In genomic region chr9:52181419-52181818, GRCm38 (mm10) we compare ENCODE assay signal across 28 mouse cellular contexts. TPM values are rescaled to one million over a fixed set of nuclear protein-coding genes. Genes with fewer than 3 reads are reported as not detected.
DNase-seq lines count a peak whose midpoint lies in the region; ATAC-seq and TF ChIP-seq lines count a peak whose summit lies in the region.
"Had no signal": no experiment of that assay in that cellular context is flagged by ENCODE, and none has a peak within 500 bp of the region (broad histone marks: within the 10 kb centered on the region; RNA-seq: fewer than 3 reads in every experiment).

No protein-coding gene starts in this region.

- CTCF ChIA-PET in Patski (lab: Charles Lee), result interaction anchor here (1.1 kb wide), 1 partner anchor 11 kb away, joined by 4 read pairs; no protein-coding TSS in a partner anchor

- H3K27ac ChIP-seq in midbrain, embryonic 13.5 days, result no peak overlapping the region
- H3K27ac ChIP-seq: gastrocnemius, adult 2 months; heart, adult 2 months; hindbrain, embryonic 13.5 days; limb, embryonic 12.5 days; liver, embryonic 15.5 days; neural tube, embryonic 13.5 days; stomach, embryonic 15.5 days had no signal

- in situ Hi-C loops in Patski (cut with MboI; ENCODE audit: low pct_unique_long_range_greater_than_20kb), result no loop called here

- POLR2A ChIA-PET in Patski (lab: Charles Lee), result interaction anchor here (1.2 to 1.4 kb wide), 2 partner anchors 11 to 94 kb away, joined by 3 to 4 read pairs; no protein-coding TSS in a partner anchor

- no peaks in the 10 kb centered on the region for H3K4me1 ChIP-seq in midbrain, embryonic 13.5 days (replicated peaks)
- H3K4me1 ChIP-seq: heart, embryonic 12.5 days; hindbrain, embryonic 13.5 days; limb, embryonic 12.5 days; liver, embryonic 15.5 days; neural tube, embryonic 13.5 days; stomach, embryonic 15.5 days had no signal

- no peak for TF ChIP-seq CTCF in Patski (IDR thresholded peaks at IDR 0.05)

- peak; percentile 75 for DNase-seq in kidney, adult 9 months
- no peak for DNase-seq in kidney, adult 18-20 months
- peak; percentile 23 for DNase-seq in A20 (ENCODE audit: low read depth, low spot score)
- DNase-seq in Patski (ENCODE audit: low read depth, low spot score), result no peak
- peak; percentile 48 for DNase-seq in splenic B cell, adult 2 months (ENCODE audit: low read depth, low spot score)
- DNase-seq in left cerebral cortex, adult 8-10 months (ENCODE audit: low spot score in 2 of 2), result no peak
- DNase-seq: adrenal gland, postnatal 14 days; B cell, adult 2 months; cerebellum, adult 11 months; cerebellum, adult 9-10 months; gastrocnemius, adult 2 months; gastrocnemius, postnatal 36 days; heart, adult 2 months; heart, postnatal 4 days; lung, embryonic 14.5 days; lung, postnatal 14 days; thymus, postnatal 14 days had no signal

- H3K9ac ChIP-seq in midbrain, embryonic 13.5 days (replicated peaks), result no peak overlapping the region
- H3K9ac ChIP-seq: heart, embryonic 12.5 days; hindbrain, embryonic 13.5 days; limb, embryonic 12.5 days; liver, embryonic 15.5 days; lung, embryonic 14.5 days; neural tube, embryonic 13.5 days; stomach, embryonic 15.5 days had no signal

- peak; percentile 65 for ATAC-seq in Patski
- no peak for ATAC-seq in midbrain, embryonic 13.5 days
- ATAC-seq: forebrain, embryonic 16.5 days; intestine, embryonic 16.5 days had no signal

- no peaks in the 10 kb centered on the region for H3K36me3 ChIP-seq in splenic B cell, adult 2 months (ENCODE audit: control insufficient read depth, insufficient read depth, low read length, poor library complexity, severe bottlenecking)
- H3K36me3 ChIP-seq in midbrain, embryonic 13.5 days, result no peaks in the 10 kb centered on the region
- H3K36me3 ChIP-seq: heart, embryonic 12.5 days; hindbrain, embryonic 13.5 days; limb, embryonic 12.5 days; liver, embryonic 15.5 days; neural tube, embryonic 13.5 days; stomach, embryonic 15.5 days had no signal

- H3K4me3 ChIP-seq in midbrain, embryonic 13.5 days (replicated peaks), result no peak overlapping the region
- H3K4me3 ChIP-seq: erythroblast, embryonic 14.5 days; gastrocnemius, adult 2 months; heart, adult 2 months; heart, embryonic 12.5 days; hindbrain, embryonic 13.5 days; limb, embryonic 12.5 days; liver, embryonic 15.5 days; neural tube, embryonic 13.5 days; stomach, embryonic 15.5 days had no signal

- H3K4me2 ChIP-seq in midbrain, embryonic 13.5 days (replicated peaks), result no peak overlapping the region
- H3K4me2 ChIP-seq: heart, embryonic 12.5 days; hindbrain, embryonic 13.5 days; limb, embryonic 12.5 days; liver, embryonic 15.5 days; lung, embryonic 14.5 days; midbrain, embryonic 11.5 days; neural tube, embryonic 13.5 days; stomach, embryonic 15.5 days had no signal

- no peaks in the 10 kb centered on the region for H3K27me3 ChIP-seq in Patski
- no peaks in the 10 kb centered on the region for H3K27me3 ChIP-seq in splenic B cell, adult 2 months (ENCODE audit: control insufficient read depth, insufficient read depth, low read length, poor library complexity, severe bottlenecking)
- no peaks in the 10 kb centered on the region for H3K27me3 ChIP-seq in midbrain, embryonic 13.5 days
- H3K27me3 ChIP-seq: heart, embryonic 12.5 days; hindbrain, embryonic 13.5 days; limb, embryonic 12.5 days; liver, embryonic 15.5 days; neural tube, embryonic 13.5 days; stomach, embryonic 15.5 days had no signal

- 0 out of 2 replicates have a peak, but pooled peaks cover 5% of the 10 kb centered on the region for H3K9me3 ChIP-seq in midbrain, embryonic 13.5 days
- H3K9me3 ChIP-seq: liver, embryonic 15.5 days; neural tube, embryonic 13.5 days; stomach, embryonic 15.5 days had no signal

- WGBS in midbrain, embryonic 13.5 days, result 68% methylated on average over 2 of the region's 2 CpGs

RNA-seq across cellular contexts. Expression of gene Zc3h12c, which starts 13.0 kb away (rescaled TPM):
- polyA plus RNA-seq in Patski (2021), result 9.3 TPM
- 10.8 and 10.9 TPM in 2 replicates for polyA plus RNA-seq in midbrain, embryonic 13.5 days (2015; fragmentation: Nextera tagmentation; extraction: Ambion mirVana)
- 10 to 100 TPM; 12.1 to 13.6 (median 13.3) TPM for total RNA-seq in left cerebral cortex, adult 8-10 months (2022)
- polyA plus RNA-seq: erythroblast, embryonic 14.5 days had no signal

Comparison
In these comparisons a context has a peak if more than half of its experiments do, and no peak if none do; other contexts are left out.
1. DNase-seq: peak in kidney, adult 9 months (single experiment), A20 (single experiment) and splenic B cell, adult 2 months (single experiment); none in kidney, adult 18-20 months (single experiment), Patski (single experiment) and left cerebral cortex, adult 8-10 months (0 of 2).